Mouse (Mus musculus): ENCODE results near the gene Stt3b. TPM values are rescaled to one million over a fixed set of nuclear protein-coding genes. Genes with fewer than 3 reads are reported as not detected.

Gene Stt3b
- polyA plus RNA-seq, 1 experiment from 2014 or later = 80.5 TPM

GRCm38 (mm10) chr9:115201264-115201663 lies 109.0 kb downstream of the Stt3b start:
- 94% methylated on average over 6 of the region's 6 CpGs for WGBS
- Histone ChIP-seq H3K9me3 (no peaks in the 10 kb centered on the region), H3K36me3 (no peaks in the 10 kb centered on the region), H3K27ac (replicated peaks) (no peak overlapping the region), H3K4me1 (no peaks in the 10 kb centered on the region), H3K9ac (replicated peaks) (no peak overlapping the region), H3K4me3 (no peak overlapping the region), H3K27me3 (no peaks in the 10 kb centered on the region), H3K4me2 (replicated peaks) (no peak overlapping the region)
- ATAC-seq (replicated peaks) = no peak

GRCm38 (mm10) chr9:115200166-115200862 lies 109.9 kb downstream of the Stt3b start:
- Histone ChIP-seq H3K9me3 (no peaks in the 10 kb centered on the region), H3K4me2 (replicated peaks) (no peak overlapping the region), H3K27me3 (no peaks in the 10 kb centered on the region), H3K4me3 (no peak overlapping the region), H3K27ac (replicated peaks) (no peak overlapping the region), H3K36me3 (no peaks in the 10 kb centered on the region), H3K9ac (replicated peaks) (no peak overlapping the region), H3K4me1 (no peaks in the 10 kb centered on the region)
- 91% methylated on average over 15 of the region's 15 CpGs for WGBS
- ATAC-seq (replicated peaks) = no peak

- H3K4me3 ChIP-seq = no peak overlapping the region
- no peaks in the 10 kb centered on the region for H3K9me3 ChIP-seq
- no peak overlapping the region for H3K27ac ChIP-seq (replicated peaks)
- no peaks in the 10 kb centered on the region for H3K4me1 ChIP-seq
- no peak overlapping the region for H3K9ac ChIP-seq (replicated peaks)
- no peak for ATAC-seq (replicated peaks)
- H3K36me3 ChIP-seq = no peaks in the 10 kb centered on the region
- WGBS = 80% methylated on average over 7 of the region's 7 CpGs
- H3K4me2 ChIP-seq (replicated peaks) = no peak overlapping the region
- H3K27me3 ChIP-seq = no peaks in the 10 kb centered on the region
These were observed 113.1 kb downstream of the Stt3b start for GRCm38 (mm10) chr9:115197082-115197481.

- no peaks in the 10 kb centered on the region for H3K4me1 ChIP-seq
- no peaks in the 10 kb centered on the region for H3K36me3 ChIP-seq
- no peaks in the 10 kb centered on the region for H3K27me3 ChIP-seq
- no peak overlapping the region for H3K9ac ChIP-seq (replicated peaks)
- H3K27ac ChIP-seq (replicated peaks) = no peak overlapping the region
- WGBS = 76% methylated on average over 3 of the region's 3 CpGs
- H3K4me2 ChIP-seq (replicated peaks) = no peak overlapping the region
- no peak for ATAC-seq (replicated peaks)
- H3K9me3 ChIP-seq = no peaks in the 10 kb centered on the region
- no peak overlapping the region for H3K4me3 ChIP-seq
These were observed 117.3 kb downstream of the Stt3b start for GRCm38 (mm10) chr9:115192890-115193289.
